In genomic region chr10:113916705-113917104, GRCm38 (mm10) we compare ENCODE assay signal across 25 mouse cellular contexts.
"Had no signal": no experiment of that assay in that cellular context is flagged by ENCODE, and none has a peak within 500 bp of the region (broad histone marks: within the 10 kb centered on the region; RNA-seq: fewer than 3 reads in every experiment).

No protein-coding gene starts in this region.

- H3K36me3 ChIP-seq: heart, embryonic 13.5 days; heart, embryonic 15.5 days; hindbrain, embryonic 13.5 days; hindbrain, embryonic 15.5 days; limb, embryonic 13.5 days; limb, embryonic 15.5 days; liver, embryonic 12.5 days had no signal

- H3K9me3 ChIP-seq: heart, embryonic 15.5 days; hindbrain, embryonic 13.5 days; hindbrain, embryonic 15.5 days; limb, embryonic 13.5 days; limb, embryonic 15.5 days; liver, embryonic 12.5 days had no signal

- H3K4me1 ChIP-seq: heart, embryonic 13.5 days; heart, embryonic 15.5 days; hindbrain, embryonic 13.5 days; hindbrain, embryonic 15.5 days; limb, embryonic 13.5 days; limb, embryonic 15.5 days; liver, embryonic 12.5 days had no signal

- DNase-seq: gastrocnemius, postnatal 14 days; gastrocnemius, postnatal 36 days; heart, adult 11 months; heart, adult 2 months; heart, postnatal 14 days; heart, postnatal 36 days; kidney, adult 11 months; kidney, adult 2 months; kidney, postnatal 10 days; kidney, postnatal 25 days; kidney, postnatal 4 days; left cerebral cortex, postnatal 4 days had no signal

- H3K27ac ChIP-seq: heart, adult 2 months; heart, embryonic 13.5 days; heart, embryonic 15.5 days; hindbrain, embryonic 13.5 days; hindbrain, embryonic 15.5 days; hindbrain, postnatal 0 days; layer of hippocampus, adult 2 months; left cerebral cortex, adult 2 months; limb, embryonic 13.5 days; limb, embryonic 15.5 days; liver, embryonic 12.5 days; liver, embryonic 14.5 days had no signal

- H3K27me3 ChIP-seq: heart, embryonic 13.5 days; heart, embryonic 15.5 days; hindbrain, embryonic 13.5 days; hindbrain, embryonic 15.5 days; limb, embryonic 13.5 days; limb, embryonic 15.5 days; liver, embryonic 12.5 days had no signal

- H3K4me2 ChIP-seq: heart, embryonic 11.5 days; heart, embryonic 13.5 days; heart, embryonic 15.5 days; hindbrain, embryonic 13.5 days; hindbrain, embryonic 15.5 days; limb, embryonic 13.5 days; limb, embryonic 15.5 days; liver, embryonic 12.5 days had no signal

- ATAC-seq: hindbrain, postnatal 0 days; intestine, embryonic 16.5 days; liver, embryonic 12.5 days had no signal

- H3K4me3 ChIP-seq: heart, adult 2 months; heart, embryonic 13.5 days; heart, embryonic 15.5 days; hindbrain, embryonic 13.5 days; hindbrain, embryonic 15.5 days; layer of hippocampus, adult 2 months; left cerebral cortex, adult 2 months; limb, embryonic 13.5 days; limb, embryonic 15.5 days; liver, embryonic 12.5 days had no signal

- H3K9ac ChIP-seq: heart, embryonic 13.5 days; heart, embryonic 15.5 days; hindbrain, embryonic 13.5 days; hindbrain, embryonic 15.5 days; limb, embryonic 13.5 days; limb, embryonic 15.5 days; liver, embryonic 12.5 days; liver, embryonic 14.5 days had no signal
